Mouse (Mus musculus) gastrocnemius, adult 2 months (tissue): ENCODE data around the gene Gm4922. TPM values are rescaled to one million over a fixed set of nuclear protein-coding genes. Genes with fewer than 3 reads are reported as not detected.

Experiments used
- DNase-seq: peaks from one replicate; pipeline ENCODE4 v3.0.0; 2022
- H3K27ac ChIP-seq: fragments of 200-600 bp; 2 replicates; pipeline ENCODE4 v1.8.1; 2022; ENCODE audit warnings: mild to moderate bottlenecking
- H3K4me3 ChIP-seq: fragments of 200-600 bp; 2 replicates; pipeline ENCODE4 v1.8.1; 2022; ENCODE audit warnings: mild to moderate bottlenecking, moderate library complexity
- CTCF ChIP-seq: fragments of 200-600 bp; IDR thresholded peaks from 2 replicates; pipeline ENCODE4 v1.8.1; 2022; ENCODE audit warnings: antibody characterized with exemption, mild to moderate bottlenecking, moderate library complexity
- intact Hi-C: fragments of 180-260 bp; cut with DNase I; formaldehyde crosslinking; loops from one replicate; pipeline ENCODE4 v1.15.1; 2025
- total RNA-seq, 2 experiments: library from RNA; stranded (reverse); gene quantifications; 2 replicates each; pipeline ENCODE4 v1.2.3; 2021

Gm4922 gene
- total RNA-seq, 2 experiments from 2014 or later, result not detected

DNA sequence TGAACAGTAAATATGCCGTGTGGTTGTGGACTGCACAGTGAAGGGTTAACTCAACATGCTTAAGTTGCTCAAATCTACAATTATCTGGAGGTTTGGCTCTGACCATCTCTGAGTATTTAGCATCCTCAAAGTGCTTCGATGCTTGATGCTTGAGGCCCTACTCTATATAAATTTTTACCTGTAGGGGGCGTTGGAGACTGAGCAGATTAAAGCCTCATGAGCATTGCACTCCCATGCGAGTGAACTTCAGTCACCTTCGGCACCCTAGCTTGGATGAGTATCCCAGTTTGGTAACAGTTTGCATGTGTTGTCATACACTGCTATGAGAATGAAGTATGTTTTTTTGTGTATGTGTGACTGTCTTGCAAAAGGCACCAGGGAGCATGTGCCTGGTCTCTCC, 16.7 kb downstream of the Gm4922 start:
- no peak overlapping the region for H3K4me3 ChIP-seq
- no peak for DNase-seq
- intact Hi-C loops, result loop anchor here (10.0 kb wide), 1 partner anchor 135 kb away; no protein-coding TSS in a partner anchor
- H3K27ac ChIP-seq, result no peak overlapping the region
- TF ChIP-seq CTCF, result peak; percentile 11; the same call in 1 of the 2 replicates

DNA sequence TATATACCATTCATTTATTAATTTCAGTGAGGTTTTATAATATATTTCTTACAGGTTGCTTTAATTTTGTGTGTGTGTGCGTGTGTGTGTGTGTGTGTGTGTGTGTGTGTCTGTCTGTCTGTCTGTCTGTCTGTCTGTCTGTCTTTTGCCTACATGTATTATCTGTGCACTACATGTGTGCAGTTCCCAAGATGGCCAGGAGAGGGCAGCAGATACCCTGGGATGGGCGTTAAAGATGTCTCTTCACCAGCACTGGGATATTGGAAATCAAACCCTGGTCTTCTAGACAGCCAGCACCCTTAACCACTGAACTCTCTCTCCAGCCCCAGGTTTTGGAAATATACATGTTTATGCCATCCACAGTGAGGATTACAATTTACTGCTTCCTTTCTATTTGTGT, 26.4 kb downstream of the Gm4922 start:
- peak; percentile 58 for TF ChIP-seq CTCF
- H3K4me3 ChIP-seq, result no peak overlapping the region
- intact Hi-C loops, result loop anchor here (10.0 kb wide), 1 partner anchor 145 kb away; no protein-coding TSS in a partner anchor
- no peak overlapping the region for H3K27ac ChIP-seq
- peak; percentile 35 for DNase-seq

DNA sequence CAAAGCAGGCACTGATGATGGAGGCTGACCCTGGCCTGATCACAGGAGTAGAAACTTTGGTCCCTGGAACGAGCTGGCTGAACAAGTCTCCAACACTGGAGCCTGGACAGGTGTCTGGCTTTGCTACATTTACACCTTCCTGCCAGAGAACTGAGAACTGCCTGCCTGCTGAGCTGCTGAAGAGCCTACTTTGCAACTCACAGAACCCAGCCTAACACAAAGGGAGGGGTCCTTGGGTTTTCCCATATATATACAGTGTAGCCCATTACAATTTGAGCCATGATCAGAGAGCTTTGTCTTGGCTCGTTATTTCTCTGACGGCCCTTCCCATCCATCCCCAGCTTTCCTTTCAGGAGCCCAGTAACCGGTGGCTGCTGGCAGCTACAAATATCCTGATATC, 36.5 kb downstream of the Gm4922 start:
- H3K4me3 ChIP-seq, result no peak overlapping the region
- no peak for TF ChIP-seq CTCF
- intact Hi-C loops, result no loop called here
- H3K27ac ChIP-seq, result no peak overlapping the region
- no peak for DNase-seq

DNA sequence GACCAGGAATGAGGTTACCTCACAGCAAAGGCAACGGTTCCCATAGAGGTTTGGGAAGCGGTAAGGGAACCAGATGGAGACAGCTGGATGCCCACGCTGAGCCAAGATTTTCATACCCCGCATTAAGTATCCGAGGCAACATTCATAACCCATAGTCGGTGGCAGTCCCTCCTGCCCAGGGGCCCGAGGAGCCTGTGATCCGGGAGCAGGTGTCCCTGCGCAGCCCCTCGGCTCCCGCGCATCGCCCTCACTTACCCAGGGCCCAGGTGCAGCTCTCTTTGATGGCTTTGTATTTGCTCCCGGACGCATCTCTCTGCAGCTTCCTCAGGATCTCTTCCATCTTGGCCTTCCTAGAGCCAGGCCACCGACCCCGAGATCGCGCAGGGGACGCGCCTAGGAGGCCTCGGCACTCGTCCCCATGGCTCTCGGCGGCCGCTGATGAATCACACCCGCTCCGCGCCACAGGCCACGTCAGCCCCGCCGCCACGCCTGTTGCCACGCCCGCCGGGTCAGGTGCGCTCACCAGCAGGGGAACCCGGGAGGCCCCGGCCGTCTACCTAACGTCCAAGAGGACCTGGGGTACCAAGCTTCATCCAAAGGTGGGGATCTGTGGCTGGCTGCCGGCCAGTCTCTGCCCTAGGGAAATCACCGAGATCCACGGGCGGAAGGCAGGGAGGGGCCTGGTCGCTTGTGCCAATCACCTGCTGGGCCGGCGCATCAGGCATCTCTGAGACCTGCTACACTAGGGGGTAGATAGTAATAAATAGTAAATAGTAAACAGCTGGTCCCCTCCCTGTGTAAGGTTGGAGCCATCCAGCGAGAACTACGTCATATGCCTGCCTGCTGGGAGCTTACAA, 43.1 kb downstream of the Gm4922 start, which contains the start of gene Arfgef3:
Gene Arfgef3 (minus strand): TSS at position 664 of the 857 bp plus-strand sequence.
- intact Hi-C loops, result no loop called here
- 0 out of 2 replicates have a peak within 1 kb of the TSS, but pooled peaks have one; percentile 4 for H3K27ac ChIP-seq
- peak; percentile 65 for DNase-seq
- peak within 1 kb of the TSS; percentile 76 for H3K4me3 ChIP-seq
- TF ChIP-seq CTCF, result no peak

DNA sequence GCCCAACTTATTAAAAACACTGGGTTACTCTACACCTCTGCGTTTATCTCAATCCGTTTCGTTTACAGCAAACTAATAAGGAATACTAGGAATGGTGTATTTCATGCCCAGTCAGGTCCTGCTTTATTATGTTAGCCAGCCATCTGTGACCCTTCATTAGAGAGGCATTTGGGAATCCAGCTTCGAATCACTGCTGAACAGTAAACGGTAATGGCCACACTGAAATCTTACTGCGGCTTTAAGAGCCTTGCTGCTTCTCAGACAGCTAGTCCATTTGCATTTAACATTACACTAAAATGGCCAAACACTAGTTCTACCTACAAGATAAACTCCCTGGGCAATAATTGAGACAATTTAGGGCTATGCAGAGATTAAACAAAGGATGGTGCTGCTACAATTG, 44.5 kb downstream of the Gm4922 start:
- Histone ChIP-seq H3K4me3 (no peak overlapping the region), H3K27ac (no peak overlapping the region)
- intact Hi-C loops, result no loop called here
- TF ChIP-seq CTCF, result no peak
- DNase-seq, result no peak

DNA sequence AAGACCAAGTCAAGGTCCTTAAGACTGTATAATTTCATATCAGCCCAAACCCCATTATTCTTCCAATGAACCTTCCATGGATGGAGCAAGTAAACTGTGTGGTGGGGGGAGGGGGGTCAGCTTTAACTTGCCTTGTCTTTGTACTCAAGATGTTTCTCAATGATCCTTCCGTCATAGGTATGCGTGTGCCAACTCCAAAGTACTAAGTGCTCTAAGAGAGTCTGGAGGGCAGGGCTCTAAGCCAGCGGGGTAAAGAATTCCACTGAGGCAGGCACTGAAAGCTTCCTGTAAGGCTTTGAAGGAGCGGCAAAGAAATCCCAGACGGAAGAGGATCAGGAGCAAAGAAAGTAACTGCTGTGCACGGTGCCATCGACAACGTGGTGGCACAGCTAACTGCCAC, 45.6 kb downstream of the Gm4922 start:
- no peak for DNase-seq
- Histone ChIP-seq H3K4me3 (no peak overlapping the region), H3K27ac (no peak overlapping the region)
- no peak for TF ChIP-seq CTCF
- intact Hi-C loops, result no loop called here

Other genes starting within 250 kb of the Gm4922 start
- gene Hebp2, start 240.7 kb downstream of the Gm4922 start, total RNA-seq, result 1 to 10 TPM in 1 of 2 experiments, under 1 TPM in 1; 0.48 to 1.3 TPM
- gene Arfgef3, start 42.8 kb downstream of the Gm4922 start, total RNA-seq, result under 1 TPM; 0.10 to 0.39 TPM
- gene Perp, start 58.2 kb upstream of the Gm4922 start, total RNA-seq, result 1 to 10 TPM; 1.4 to 2.9 TPM
- 1 to 10 TPM; 1.8 to 2.1 TPM for gene Tnfaip3, start 228.9 kb upstream of the Gm4922 start, total RNA-seq